In genomic region chr8:104247908-104248275, GRCm38 (mm10) we compare ENCODE assay signal across 8 mouse cellular contexts. TPM values are rescaled to one million over a fixed set of nuclear protein-coding genes. Genes with fewer than 3 reads are reported as not detected.
A peak's percentile ranks its signal among the peaks of the same experiment; 100 is the strongest.
DNase-seq lines count a peak whose midpoint lies in the region; ATAC-seq and TF ChIP-seq lines count a peak whose summit lies in the region.

No protein-coding gene starts in this region.

- peak overlapping the region; percentile 83 for H3K4me2 ChIP-seq in heart, embryonic 15.5 days
- H3K4me2 ChIP-seq in limb, embryonic 13.5 days (replicated peaks), result peak overlapping the region; percentile 83
- H3K4me2 ChIP-seq in midbrain, postnatal 0 days (ENCODE audit: low read depth, low read length, poor library complexity, severe bottlenecking), result peak overlapping the region; percentile 79

- H3K27ac ChIP-seq in thymus, adult 2 months (ENCODE audit: control insufficient read depth, insufficient read depth, low read length), result peak overlapping the region; percentile 74
- peak overlapping the region; percentile 61 for H3K27ac ChIP-seq in heart, embryonic 15.5 days
- H3K27ac ChIP-seq in limb, embryonic 13.5 days, result peak overlapping the region; percentile 33; the same call in 1 of the 2 replicates
- H3K27ac ChIP-seq in midbrain, postnatal 0 days (ENCODE audit: low read depth, low read length), result peak overlapping the region; percentile 77

- no peak for DNase-seq in thymus, adult 2 months
- no peak for DNase-seq in thymus, postnatal 0 days (ENCODE audit: low spot score)
- peak; percentile 42 to 48 for DNase-seq in cerebellum, adult 18-20 months
- DNase-seq in midbrain, postnatal 0 days (ENCODE audit: low spot score), result peak; percentile 12
- no peak for DNase-seq in adrenal gland, postnatal 25 days
- DNase-seq in gastrocnemius, postnatal 25 days, result no peak

- no peak for ATAC-seq in heart, embryonic 15.5 days (replicated peaks; ENCODE audit: insufficient number of reproducible peaks, insufficient read depth, low FRiP score, low read depth)
- no peak for ATAC-seq in limb, embryonic 13.5 days (ENCODE audit: low FRiP score, low read depth)
- peak; percentile 25 for ATAC-seq in midbrain, postnatal 0 days (ENCODE audit: low FRiP score)

- H3K27me3 ChIP-seq in thymus, adult 2 months (ENCODE audit: control insufficient read depth, insufficient read depth, low read length), result no peaks in the 10 kb centered on the region
- no peaks in the 10 kb centered on the region for H3K27me3 ChIP-seq in heart, embryonic 15.5 days
- no peaks in the 10 kb centered on the region for H3K27me3 ChIP-seq in limb, embryonic 13.5 days
- H3K27me3 ChIP-seq in midbrain, postnatal 0 days (ENCODE audit: insufficient read depth, low read length), result no peaks in the 10 kb centered on the region

- peaks cover 21% of the 10 kb centered on the region for H3K4me1 ChIP-seq in thymus, adult 2 months (replicated peaks; ENCODE audit: control insufficient read depth, insufficient read depth, low read length)
- H3K4me1 ChIP-seq in heart, embryonic 15.5 days (replicated peaks), result peaks cover 23% of the 10 kb centered on the region
- peaks cover 23% of the 10 kb centered on the region for H3K4me1 ChIP-seq in limb, embryonic 13.5 days
- peaks cover 6% of the 10 kb centered on the region; the same call in 1 of the 2 replicates for H3K4me1 ChIP-seq in midbrain, postnatal 0 days (ENCODE audit: insufficient read depth, low read length)

- no peaks in the 10 kb centered on the region for H3K9me3 ChIP-seq in heart, embryonic 15.5 days (replicated peaks)
- H3K9me3 ChIP-seq in limb, embryonic 13.5 days, result no peaks in the 10 kb centered on the region
- H3K9me3 ChIP-seq in midbrain, postnatal 0 days (ENCODE audit: low read length), result no peaks in the 10 kb centered on the region

- peak overlapping the region; percentile 91 for H3K9ac ChIP-seq in heart, embryonic 15.5 days
- peak overlapping the region; percentile 83 for H3K9ac ChIP-seq in limb, embryonic 13.5 days
- H3K9ac ChIP-seq in midbrain, postnatal 0 days (replicated peaks; ENCODE audit: low read length, poor library complexity, severe bottlenecking), result peak overlapping the region; percentile 93

- TF ChIP-seq POLR2A in thymus, adult 2 months (IDR thresholded peaks at IDR 0.05; ENCODE audit: control insufficient read depth, extremely low read depth, insufficient read depth, low read length, poor library complexity), result no peak

- H3K36me3 ChIP-seq in thymus, adult 2 months (ENCODE audit: control insufficient read depth, insufficient read depth, low read length), result no peaks in the 10 kb centered on the region
- peaks cover 2% of the 10 kb centered on the region for H3K36me3 ChIP-seq in heart, embryonic 15.5 days
- H3K36me3 ChIP-seq in limb, embryonic 13.5 days, result peaks cover 14% of the 10 kb centered on the region
- peaks cover 10% of the 10 kb centered on the region for H3K36me3 ChIP-seq in midbrain, postnatal 0 days (ENCODE audit: insufficient read depth, low read length)

- no peak for TF ChIP-seq CTCF in thymus, adult 2 months (IDR thresholded peaks at IDR 0.05; ENCODE audit: borderline replicate concordance, control insufficient read depth, extremely low read depth, insufficient read depth, low read length, poor library complexity)
- TF ChIP-seq CTCF in midbrain, postnatal 0 days (IDR thresholded peaks at IDR 0.05), result peak; percentile 3; the same call in 1 of the 2 replicates

- H3K4me3 ChIP-seq in thymus, adult 2 months (ENCODE audit: control insufficient read depth, insufficient read depth, low read length), result peak overlapping the region; percentile 64
- peak overlapping the region; percentile 87 for H3K4me3 ChIP-seq in heart, embryonic 15.5 days
- peak overlapping the region; percentile 84 for H3K4me3 ChIP-seq in limb, embryonic 13.5 days
- peak overlapping the region; percentile 89 for H3K4me3 ChIP-seq in midbrain, postnatal 0 days (ENCODE audit: low read depth, low read length)

- WGBS in thymus, adult 2 months, result 3% methylated on average over 11 of the region's 11 CpGs
- 5% methylated on average over 11 of the region's 11 CpGs for WGBS in heart, embryonic 15.5 days
- WGBS in limb, embryonic 13.5 days, result 4% methylated on average over 11 of the region's 11 CpGs
- 3% methylated on average over 11 of the region's 11 CpGs for WGBS in midbrain, postnatal 0 days

RNA-seq across cellular contexts. Expression of gene Tk2, which starts 0.5 kb away (rescaled TPM):
- polyA plus RNA-seq in thymus, adult 2 months (2012; rRNA removed), result 30.5 and 30.6 TPM in 2 replicates
- polyA plus RNA-seq in thymus, postnatal 0 days (2015; fragmentation: Nextera tagmentation; extraction: Ambion mirVana), result 20.4 and 24.0 TPM in 2 replicates
- polyA plus RNA-seq in heart, embryonic 15.5 days (2015; fragmentation: Nextera tagmentation; extraction: Ambion mirVana), result 10.5 and 13.4 TPM in 2 replicates
- 19.4 and 20.7 TPM in 2 replicates for polyA plus RNA-seq in limb, embryonic 13.5 days (2015; fragmentation: Nextera tagmentation; extraction: Ambion mirVana)
- total RNA-seq in midbrain, postnatal 0 days (2014; rRNA removed), result 36.6 and 45.8 TPM in 2 replicates
- 42.1 and 48.1 TPM in 2 replicates for polyA plus RNA-seq in midbrain, postnatal 0 days (2015; fragmentation: Nextera tagmentation; extraction: Ambion mirVana)
- total RNA-seq in adrenal gland, postnatal 25 days (2021), result 52.3 and 78.8 TPM in 2 replicates
- total RNA-seq in gastrocnemius, postnatal 25 days (2021), result 1 to 10 TPM; 2.7 to 3.8 TPM

RNA-seq across cellular contexts. Expression of gene Cklf, which starts 2.8 kb away (rescaled TPM):
- 19.1 and 21.0 TPM in 2 replicates for polyA plus RNA-seq in thymus, adult 2 months (2012; rRNA removed)
- 50.7 and 52.6 TPM in 2 replicates for polyA plus RNA-seq in thymus, postnatal 0 days (2015; fragmentation: Nextera tagmentation; extraction: Ambion mirVana)
- 23.7 and 26.3 TPM in 2 replicates for polyA plus RNA-seq in heart, embryonic 15.5 days (2015; fragmentation: Nextera tagmentation; extraction: Ambion mirVana)
- 49.0 and 54.0 TPM in 2 replicates for polyA plus RNA-seq in limb, embryonic 13.5 days (2015; fragmentation: Nextera tagmentation; extraction: Ambion mirVana)
- total RNA-seq in midbrain, postnatal 0 days (2014; rRNA removed), result 21.5 and 21.7 TPM in 2 replicates
- polyA plus RNA-seq in midbrain, postnatal 0 days (2015; fragmentation: Nextera tagmentation; extraction: Ambion mirVana), result 29.6 and 31.3 TPM in 2 replicates
- 81.7 and 94.0 TPM in 2 replicates for total RNA-seq in adrenal gland, postnatal 25 days (2021)
- 1 to 10 TPM; 1.7 to 2.9 TPM for total RNA-seq in gastrocnemius, postnatal 25 days (2021)

RNA-seq across cellular contexts. Expression of gene Cmtm2a, which starts 45.1 kb away (rescaled TPM):
- 0.12 TPM in 1 of 2 replicates, not detected in the other for polyA plus RNA-seq in thymus, adult 2 months (2012; rRNA removed)
- polyA plus RNA-seq in thymus, postnatal 0 days (2015; fragmentation: Nextera tagmentation; extraction: Ambion mirVana), result not detected in 2 replicates
- polyA plus RNA-seq in heart, embryonic 15.5 days (2015; fragmentation: Nextera tagmentation; extraction: Ambion mirVana), result not detected in 2 replicates
- not detected in 2 replicates for polyA plus RNA-seq in limb, embryonic 13.5 days (2015; fragmentation: Nextera tagmentation; extraction: Ambion mirVana)
- not detected in 2 replicates for total RNA-seq in midbrain, postnatal 0 days (2014; rRNA removed)
- not detected in 2 replicates for polyA plus RNA-seq in midbrain, postnatal 0 days (2015; fragmentation: Nextera tagmentation; extraction: Ambion mirVana)
- 0.97 and 3.6 TPM in 2 replicates for total RNA-seq in adrenal gland, postnatal 25 days (2021)
- not detected for total RNA-seq in gastrocnemius, postnatal 25 days (2021)

Comparison
In these comparisons a context has a peak if more than half of its experiments do, and no peak if none do; other contexts are left out.
1. DNase-seq: peak in cerebellum, adult 18-20 months (2 of 2) and midbrain, postnatal 0 days (single experiment); none in thymus, adult 2 months (single experiment), thymus, postnatal 0 days (single experiment), adrenal gland, postnatal 25 days (single experiment) and gastrocnemius, postnatal 25 days (single experiment).
2. Peak in every context shown above with its lines, with median percentiles within 50 percentile points of each other: H3K27ac ChIP-seq, H3K4me3 ChIP-seq, H3K4me2 ChIP-seq and H3K9ac ChIP-seq.